Mouse (Mus musculus) A20 (cell line): ENCODE results near the gene Ubtd2.

Experiments
- DNase-seq: peaks from one replicate; pipeline ENCODE4 v3.0.0-alpha.2; 2011; ENCODE audit warnings: low read depth, low spot score

Ubtd2 gene

DNA sequence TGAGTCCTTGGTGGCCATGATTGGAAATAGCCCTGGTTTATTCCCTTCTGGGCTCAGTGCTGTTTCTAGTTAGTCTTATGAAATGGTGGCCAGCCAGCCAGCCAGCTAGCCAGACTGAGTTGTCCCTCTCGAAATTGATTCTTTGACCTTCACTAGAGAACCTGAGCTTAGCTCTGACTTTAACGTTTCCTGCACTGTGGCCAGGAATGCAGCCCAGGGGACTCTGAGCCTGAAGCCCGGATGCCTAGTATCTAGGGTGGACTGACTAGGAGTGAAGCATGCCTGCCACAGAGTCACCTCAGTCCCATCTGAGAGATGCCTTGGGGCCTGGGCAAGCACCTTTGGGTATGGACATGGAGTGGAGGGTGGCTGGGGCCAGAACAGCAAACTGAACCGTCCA lies 109.5 kb downstream of the Ubtd2 start:
- DNase-seq = no peak

- peak; percentile 90 for DNase-seq
Measured at GRCm38 (mm10) chr11:32565088-32565487, 109.9 kb downstream of the Ubtd2 start.

DNA sequence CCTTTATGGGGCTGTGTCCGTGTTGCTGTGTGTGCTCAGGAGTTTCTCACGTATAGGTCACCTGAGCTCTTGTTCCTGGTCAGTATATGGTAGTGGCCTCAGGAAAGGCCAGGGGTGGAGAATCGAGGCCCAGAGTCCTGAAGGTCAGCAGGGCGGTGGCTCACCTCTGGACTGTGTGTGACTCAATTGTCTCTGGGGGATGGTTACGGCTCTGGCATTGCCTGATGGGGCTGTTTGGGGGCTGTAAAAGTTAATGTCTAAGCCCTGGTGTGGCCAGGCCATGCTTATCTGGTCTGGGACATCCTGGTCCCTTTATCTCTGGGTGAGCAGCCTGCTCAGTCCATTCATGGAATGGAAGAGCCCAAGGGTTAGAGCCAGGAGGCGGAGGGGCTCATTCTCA lies 111.0 kb downstream of the Ubtd2 start:
- DNase-seq = no peak
